Mouse (Mus musculus) midbrain, embryonic 10.5 days (tissue): ENCODE measurements around the gene Fancg. TPM values are rescaled to one million over a fixed set of nuclear protein-coding genes. Genes with fewer than 3 reads are reported as not detected.
A peak's percentile ranks its signal among the peaks of the same experiment; 100 is the strongest.
"Not testable (repeated sequence)": the region's sequence is repeated elsewhere in the genome, so short reads cannot be mapped to it uniquely, and the experiment has no call there.

Experiments used
- DNase-seq: peaks from one replicate; pipeline ENCODE4 v3.0.0-alpha.2; 2017; ENCODE audit warnings: low spot score
- H3K27ac ChIP-seq: fragments of 300-500 bp; sonication (generic); replicated peaks from 2 replicates; pipeline ENCODE4 v1.5.1; 2016; ENCODE audit warnings: mild to moderate bottlenecking
- H3K27me3 ChIP-seq: fragments of 300-500 bp; sonication (generic); 2 replicates; pipeline ENCODE4 v1.6.1; 2016; ENCODE audit warnings: low read depth, mild to moderate bottlenecking; ENCODE audit not compliant: poor library complexity, severe bottlenecking
- H3K36me3 ChIP-seq: fragments of 300-500 bp; sonication (generic); 2 replicates; pipeline ENCODE4 v1.6.1; 2016; ENCODE audit warnings: mild to moderate bottlenecking, moderate library complexity
- H3K4me1 ChIP-seq: fragments of 300-500 bp; sonication (generic); 2 replicates; pipeline ENCODE4 v1.6.1; 2016
- H3K4me3 ChIP-seq: fragments of 300-500 bp; sonication (generic); 2 replicates; pipeline ENCODE4 v1.5.1; 2016; ENCODE audit warnings: mild to moderate bottlenecking, moderate library complexity
- H3K9me3 ChIP-seq: fragments of 300-500 bp; sonication (generic); replicated peaks from 2 replicates; pipeline ENCODE4 v1.6.1; 2016; ENCODE audit warnings: mild to moderate bottlenecking
- WGBS: fragments of 180-500 bp; shearing (Covaris S2); methylation state at CpG from one replicate; pipeline ENCODE4 v1.1.7; 2016; 5-methylcytosine and 5-hydroxymethylcytosine counted together
- polyA plus RNA-seq: library from polyadenylated mRNA; unstranded; fragments of >200 nt; fragmentation: Nextera tagmentation; extraction: Ambion mirVana; gene quantifications from 2 replicates; pipeline ENCODE4 v1.2.1, GENCODE M21; 2016

Fancg gene
- polyA plus RNA-seq, 1 experiment from 2014 or later = 25.0 TPM

GRCm38 (mm10) chr4:43005765-43006164, 4.5 kb downstream of the Fancg start:
- DNase-seq = no peak
- 56% methylated on average over 2 of the region's 2 CpGs for WGBS
- H3K27me3 ChIP-seq = no peaks in the 10 kb centered on the region

GRCm38 (mm10) chr4:43004951-43005350, 5.4 kb downstream of the Fancg start:
- H3K36me3 ChIP-seq = peaks cover 39% of the 10 kb centered on the region
- DNase-seq = no peak
- WGBS = 91% methylated on average over 3 of the region's 3 CpGs
- H3K4me1 ChIP-seq = peaks cover 25% of the 10 kb centered on the region
- no peak overlapping the region for H3K27ac ChIP-seq
- H3K9me3 ChIP-seq = no peaks in the 10 kb centered on the region
- H3K4me3 ChIP-seq = no peak overlapping the region
- no peaks in the 10 kb centered on the region for H3K27me3 ChIP-seq

More at GRCm38 (mm10) chr4:43005765-43006164, 4.5 kb downstream of the Fancg start:
- peaks cover 26% of the 10 kb centered on the region for H3K4me1 ChIP-seq
- H3K27ac ChIP-seq = no peak overlapping the region
- H3K4me3 ChIP-seq = no peak overlapping the region
- H3K36me3 ChIP-seq = peaks cover 39% of the 10 kb centered on the region
- no peaks in the 10 kb centered on the region for H3K9me3 ChIP-seq

- peaks cover 20% of the 10 kb centered on the region for H3K4me1 ChIP-seq
- peaks cover 42% of the 10 kb centered on the region for H3K36me3 ChIP-seq
- no peaks in the 10 kb centered on the region for H3K27me3 ChIP-seq
- H3K9me3 ChIP-seq = no peaks in the 10 kb centered on the region
- H3K4me3 ChIP-seq = no peak overlapping the region
- 82% methylated on average over 12 of the region's 12 CpGs for WGBS
- DNase-seq = no peak
- no peak overlapping the region for H3K27ac ChIP-seq
Measured at GRCm38 (mm10) chr4:43002756-43003439, 7.4 kb downstream of the Fancg start.

GRCm38 (mm10) chr4:43001272-43001671, 9.0 kb downstream of the Fancg start:
- WGBS = 91% methylated on average over 2 of the region's 2 CpGs
- Histone ChIP-seq H3K4me1 (peaks cover 29% of the 10 kb centered on the region), H3K27me3 (no peaks in the 10 kb centered on the region), H3K36me3 (peaks cover 49% of the 10 kb centered on the region), H3K4me3 (peak overlapping the region; percentile 94; the same call in 1 of the 2 replicates), H3K27ac (peak overlapping the region; percentile 98), H3K9me3 (no peaks in the 10 kb centered on the region)
- no peak for DNase-seq

GRCm38 (mm10) chr4:43000141-43000986, 9.9 kb downstream of the Fancg start, which contains the start of gene Vcp:
TSS of gene Vcp (minus strand) at chr4:43000507.
- Histone ChIP-seq H3K27ac (peak within 1 kb of the TSS; percentile 98), H3K36me3 (peaks cover 51% of the 10 kb centered on the region), H3K4me1 (peaks cover 29% of the 10 kb centered on the region), H3K4me3 (peak within 1 kb of the TSS; percentile 94)
- DNase-seq = peak; percentile 99
- not testable (repeated sequence) for H3K9me3 ChIP-seq, H3K27me3 ChIP-seq
- under 1% methylated on average over 54 of the region's 56 CpGs for WGBS

GRCm38 (mm10) chr4:42999451-43000140, 10.7 kb downstream of the Fancg start:
- no peaks in the 10 kb centered on the region for H3K9me3 ChIP-seq
- peak overlapping the region; percentile 94 for H3K4me3 ChIP-seq
- H3K27me3 ChIP-seq = no peaks in the 10 kb centered on the region
- H3K27ac ChIP-seq = peak overlapping the region; percentile 98
- WGBS = under 1% methylated on average over 51 of the region's 51 CpGs
- H3K4me1 ChIP-seq = peaks cover 29% of the 10 kb centered on the region
- peak; percentile 86 for DNase-seq
- peaks cover 53% of the 10 kb centered on the region for H3K36me3 ChIP-seq

GRCm38 (mm10) chr4:42998022-42998421, 12.3 kb downstream of the Fancg start:
- Histone ChIP-seq H3K4me1 (peaks cover 29% of the 10 kb centered on the region), H3K4me3 (peak overlapping the region; percentile 94), H3K27ac (no peak overlapping the region), H3K27me3 (no peaks in the 10 kb centered on the region), H3K36me3 (peaks cover 61% of the 10 kb centered on the region), H3K9me3 (no peaks in the 10 kb centered on the region)
- DNase-seq = no peak
- WGBS = 75% methylated on average over 2 of the region's 2 CpGs

- peaks cover 100% of the 10 kb centered on the region for H3K36me3 ChIP-seq
Measured at GRCm38 (mm10) chr4:42988296-42988695, 22.0 kb downstream of the Fancg start.

GRCm38 (mm10) chr4:42980467-42980866, 29.8 kb downstream of the Fancg start:
- peaks cover 94% of the 10 kb centered on the region for H3K36me3 ChIP-seq
- DNase-seq, H3K9me3 ChIP-seq, H3K27me3 ChIP-seq, H3K4me1 ChIP-seq, H3K27ac ChIP-seq, H3K4me3 ChIP-seq: not testable (repeated sequence)
- 89% methylated on average over 8 of the region's 8 CpGs for whole genome bisulfite sequencing

More at GRCm38 (mm10) chr4:42988296-42988695, 22.0 kb downstream of the Fancg start:
- no peaks in the 10 kb centered on the region for H3K9me3 ChIP-seq
- no peaks in the 10 kb centered on the region for H3K4me1 ChIP-seq
- no peak for DNase-seq
- 86% methylated on average over 1 of the region's 1 CpGs for WGBS
- no peaks in the 10 kb centered on the region for H3K27me3 ChIP-seq
- no peak overlapping the region for H3K27ac ChIP-seq
- H3K4me3 ChIP-seq = no peak overlapping the region

- no peak for DNase-seq
- no peak overlapping the region for H3K27ac ChIP-seq
- no peaks in the 10 kb centered on the region for H3K9me3 ChIP-seq
- H3K4me3 ChIP-seq = no peak overlapping the region
- H3K27me3 ChIP-seq = no peaks in the 10 kb centered on the region
- H3K36me3 ChIP-seq = peaks cover 75% of the 10 kb centered on the region
- 0 out of 2 replicates have a peak, but pooled peaks cover under 1% of the 10 kb centered on the region for H3K4me1 ChIP-seq
- 90% methylated on average over 4 of the region's 4 CpGs for WGBS
Measured at GRCm38 (mm10) chr4:42978062-42978461, 32.2 kb downstream of the Fancg start.

- H3K9me3 ChIP-seq = no peaks in the 10 kb centered on the region
- H3K27ac ChIP-seq = no peak overlapping the region
- 83% methylated on average over 5 of the region's 5 CpGs for WGBS
- peaks cover 34% of the 10 kb centered on the region for H3K36me3 ChIP-seq
- no peaks in the 10 kb centered on the region for H3K27me3 ChIP-seq
- H3K4me3 ChIP-seq = no peak overlapping the region
- H3K4me1 ChIP-seq = 0 out of 2 replicates have a peak, but pooled peaks cover 2% of the 10 kb centered on the region
- no peak for DNase-seq
Measured at GRCm38 (mm10) chr4:42973868-42974267, 36.4 kb downstream of the Fancg start.

GRCm38 (mm10) chr4:42972952-42973351, 37.4 kb downstream of the Fancg start:
- DNase-seq = no peak
- 0 out of 2 replicates have a peak, but pooled peaks cover 2% of the 10 kb centered on the region for H3K4me1 ChIP-seq
- no peaks in the 10 kb centered on the region for H3K9me3 ChIP-seq
- WGBS = 75% methylated on average over 4 of the region's 4 CpGs
- no peak overlapping the region for H3K27ac ChIP-seq
- H3K36me3 ChIP-seq = peaks cover 24% of the 10 kb centered on the region
- H3K27me3 ChIP-seq = no peaks in the 10 kb centered on the region
- no peak overlapping the region for H3K4me3 ChIP-seq
